Mouse (Mus musculus): ENCODE data around the gene Mgam.
"Not testable (repeated sequence)": the region's sequence is repeated elsewhere in the genome, so short reads cannot be mapped to it uniquely, and the experiment has no call there.

Gene Mgam

DNA sequence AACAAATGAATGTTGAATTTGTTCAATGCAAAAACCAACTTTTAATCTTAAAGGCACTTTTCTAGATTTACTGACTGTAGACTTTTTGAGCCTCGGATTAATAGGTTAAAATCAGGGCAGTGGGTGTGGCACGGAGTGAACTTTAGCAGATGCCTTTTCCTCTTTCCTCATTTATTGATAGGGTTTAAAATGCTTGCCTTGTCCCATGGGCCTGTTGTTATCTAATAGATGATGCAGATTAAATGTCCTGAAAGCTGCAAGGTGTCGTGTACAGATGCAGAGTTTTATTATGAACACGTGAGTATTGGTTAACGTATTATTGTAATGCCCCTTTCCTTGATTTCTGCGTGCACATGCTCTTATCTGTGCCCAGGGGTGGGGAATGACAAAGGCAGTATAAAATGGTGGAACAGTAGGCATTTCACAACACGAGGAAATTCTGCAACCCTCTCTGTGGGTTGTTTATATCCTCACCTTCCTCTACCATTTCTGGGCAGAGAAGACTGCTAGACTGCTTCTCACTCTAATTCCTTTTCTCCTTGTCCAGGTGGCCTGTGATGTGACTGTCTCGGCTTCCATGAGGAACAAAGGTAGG lies at the start of gene Mgam:
Gene Mgam (plus strand): TSS at position 426 of the 595 bp plus-strand sequence.
- no peak for DNase-seq

DNA sequence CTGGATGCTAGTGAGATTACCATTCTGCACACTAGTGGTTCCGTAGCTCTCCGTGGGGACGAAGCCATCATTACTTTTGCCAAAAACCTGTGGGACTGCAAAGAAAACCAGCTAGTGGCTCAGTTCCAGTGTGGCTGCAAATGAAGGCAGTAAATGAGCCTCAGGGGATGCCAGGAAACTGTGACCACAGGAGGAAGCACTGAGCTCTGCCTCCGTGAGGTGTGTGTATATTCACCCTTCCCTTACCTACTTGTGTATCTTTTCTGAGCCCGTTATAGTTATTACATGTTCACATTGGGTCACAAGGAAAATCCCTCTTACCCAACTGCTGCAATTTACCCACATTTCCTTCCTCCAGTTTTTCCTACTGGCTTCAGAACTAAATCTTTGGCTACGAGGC lies 44.3 kb upstream of the Mgam start:
- no peak for DNase-seq

DNA sequence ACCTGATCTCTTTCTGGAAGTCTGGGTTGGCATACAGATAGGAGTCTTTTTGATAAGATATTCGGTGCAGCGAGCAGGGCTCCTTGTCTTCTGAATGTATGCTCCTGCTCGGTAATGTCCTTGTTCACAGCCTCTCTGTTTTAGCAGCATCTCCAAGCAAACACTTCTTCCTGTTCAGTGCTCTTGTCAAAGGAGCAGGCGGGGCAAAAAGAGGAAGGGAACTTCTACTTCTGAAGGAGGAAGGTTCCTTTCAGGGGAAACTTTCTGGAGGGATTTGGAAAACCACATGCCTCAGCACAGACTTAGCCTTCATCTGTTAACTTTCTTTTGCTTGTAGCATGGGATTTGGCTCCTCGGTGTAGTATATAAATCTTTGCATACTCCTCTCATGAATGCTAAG lies 43.0 kb upstream of the Mgam start, which contains the start of gene Clec5a:
Gene Clec5a (minus strand): TSS at position 177 of the 400 bp plus-strand sequence.
- no peak for DNase-seq

DNA sequence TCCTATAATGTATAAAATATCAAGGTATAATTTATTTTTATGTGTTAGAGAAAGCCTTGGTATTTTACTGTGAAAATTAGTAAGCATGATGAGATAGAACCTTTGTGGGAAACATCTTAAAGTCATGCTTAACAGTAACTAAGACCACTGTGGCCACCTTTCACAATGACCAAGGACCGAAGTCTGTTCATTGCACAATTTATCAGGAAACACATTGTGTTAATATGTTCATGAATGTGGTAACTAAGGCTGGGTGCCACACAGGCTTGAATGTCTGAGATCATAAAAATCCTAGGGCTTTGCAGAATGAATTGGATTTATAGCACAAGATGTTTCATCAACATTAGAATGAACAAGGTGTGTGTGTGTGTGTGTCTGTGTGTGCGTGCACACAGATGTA lies 40.3 kb upstream of the Mgam start:
- no peak for DNase-seq

DNA sequence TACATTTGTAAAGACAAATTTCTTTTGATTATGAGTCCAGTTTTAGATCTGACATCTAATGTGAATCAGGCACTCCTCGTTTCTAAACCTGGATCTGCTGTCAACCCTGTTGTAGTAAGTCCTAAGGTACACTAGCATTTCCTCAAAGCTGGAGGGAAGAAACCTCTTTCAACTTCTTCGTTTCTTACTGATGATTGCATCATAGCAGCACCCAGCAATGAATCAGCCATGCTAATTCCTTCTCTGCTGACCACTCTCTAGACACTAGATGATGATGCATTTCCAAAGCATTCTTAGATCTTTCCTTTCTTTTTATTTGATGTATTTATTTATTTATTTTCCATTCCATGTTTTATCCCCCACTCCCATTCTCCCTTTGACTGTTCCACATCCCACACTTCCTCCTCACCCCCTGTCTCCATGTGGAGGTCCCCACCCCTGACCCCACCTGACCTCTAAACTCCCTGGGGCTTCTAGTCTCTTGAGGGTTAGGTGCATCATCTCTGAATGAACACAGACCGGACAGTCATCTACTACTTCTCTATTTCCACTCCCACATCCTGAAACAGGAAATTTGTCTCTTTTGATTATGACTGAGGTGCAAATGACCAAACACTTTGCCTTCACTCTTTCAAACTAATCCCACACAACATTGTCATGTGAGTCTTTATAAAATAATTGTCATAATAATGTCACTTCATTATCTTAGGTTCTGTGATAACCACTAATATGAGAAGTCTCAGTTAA lies 33.7 kb upstream of the Mgam start:
- no peak for DNase-seq

DNA sequence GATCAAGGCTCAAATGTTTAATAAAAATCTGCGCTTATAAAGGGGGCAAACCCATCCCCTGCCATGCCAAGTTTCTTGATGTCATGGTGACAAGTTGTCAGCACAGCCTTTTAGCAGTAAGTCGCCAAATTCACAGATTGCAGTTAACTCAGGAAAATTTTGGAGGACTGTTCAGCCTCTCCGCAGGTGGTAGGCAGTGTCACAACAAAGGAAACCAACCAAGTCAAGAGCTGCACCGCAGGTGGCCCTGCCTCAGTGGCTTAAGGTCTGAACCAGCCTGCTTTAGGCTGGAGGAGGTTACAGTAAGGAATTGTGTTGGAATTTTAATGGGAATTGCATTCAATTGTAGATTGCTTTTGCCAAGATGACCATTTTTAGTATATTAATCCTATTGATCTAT lies 30.1 kb upstream of the Mgam start:
- not testable (repeated sequence) for DNase-seq

DNA sequence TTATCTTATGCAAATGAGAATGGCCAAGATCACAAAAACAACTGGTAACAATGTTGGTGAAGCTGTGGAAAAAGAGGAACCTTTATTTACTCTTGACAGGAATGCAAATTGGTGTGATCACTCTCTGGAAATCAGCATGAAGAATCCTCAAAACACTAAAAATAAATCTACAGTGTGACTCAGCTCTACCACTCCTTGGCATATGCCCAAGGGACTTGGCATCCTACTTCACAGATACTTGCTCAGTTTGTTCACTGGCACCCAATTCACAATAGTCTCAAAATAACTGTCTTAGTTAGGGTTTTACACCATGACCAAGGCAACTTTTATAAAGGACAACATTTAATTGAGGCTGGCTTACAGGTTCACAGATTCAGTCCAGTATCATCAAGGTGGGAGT lies 21.2 kb upstream of the Mgam start:
- DNase-seq, result no peak

DNA sequence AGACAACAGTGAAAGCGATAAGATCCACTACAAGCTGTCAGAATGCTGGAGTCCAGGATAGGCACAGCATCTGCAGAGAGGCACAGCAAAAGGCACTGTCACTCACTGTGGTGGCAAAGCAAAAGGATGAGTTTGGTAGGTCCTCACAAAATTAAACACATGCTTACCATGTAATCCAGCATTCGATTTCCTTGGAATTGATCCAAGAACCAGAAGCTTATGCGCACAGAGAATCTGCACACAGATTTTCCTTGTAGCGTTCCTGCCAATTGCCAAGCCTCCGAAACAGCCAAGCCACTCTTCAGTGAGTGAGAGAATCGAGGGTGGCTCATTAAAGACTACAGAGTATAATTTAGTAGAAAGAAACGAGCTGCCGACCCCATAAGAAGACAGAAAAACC lies 18.4 kb upstream of the Mgam start:
- DNase-seq, result no peak

DNA sequence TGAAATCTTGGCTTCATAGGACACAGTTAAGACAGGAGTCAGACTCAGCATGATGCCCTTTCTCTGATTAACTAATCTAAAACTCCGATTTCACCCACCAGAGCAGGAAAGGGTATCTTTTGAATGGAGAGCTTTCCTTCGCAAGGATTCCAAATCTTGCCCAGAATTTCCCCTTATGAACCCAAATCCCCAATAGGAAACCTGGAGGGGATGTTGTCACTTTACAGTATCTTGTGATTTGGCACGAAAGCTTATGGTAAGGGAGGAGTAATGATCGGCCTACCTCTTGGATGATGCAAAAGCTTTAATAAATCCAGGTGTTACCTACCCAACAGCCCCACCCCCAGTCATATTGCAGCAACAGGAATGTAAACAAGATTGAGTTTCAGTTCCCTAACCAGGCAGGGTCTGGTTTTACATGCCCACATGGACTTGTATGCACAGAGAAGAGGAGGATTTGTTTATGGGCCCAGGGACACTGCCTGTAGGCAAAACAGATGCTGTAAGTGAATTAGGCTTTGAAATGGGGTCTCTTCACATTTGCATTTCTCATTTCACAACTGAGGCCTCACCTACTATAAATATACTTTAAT lies 15.3 kb upstream of the Mgam start, which contains the start of gene Tas2r138:
Gene Tas2r138 (minus strand): TSS at position 51 of the 593 bp plus-strand sequence.
- no peak for DNase-seq

DNA sequence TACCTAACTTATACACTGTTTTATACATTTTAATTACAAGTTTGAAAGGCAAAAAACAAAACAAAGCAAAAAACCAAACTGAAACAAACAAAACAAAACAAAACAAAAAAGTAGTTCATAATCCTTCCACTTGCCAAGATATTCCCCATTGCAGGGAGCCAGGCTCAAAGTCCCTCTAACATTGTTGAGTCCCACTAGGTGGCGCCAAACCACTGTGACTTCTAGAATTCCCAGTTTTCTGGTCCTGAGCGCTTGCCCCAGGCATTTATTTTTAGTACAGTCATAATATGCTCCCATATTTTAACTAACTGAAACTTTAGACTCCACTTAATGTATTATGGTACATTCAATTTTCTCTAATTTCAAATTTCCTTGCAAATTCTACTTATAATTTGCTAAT lies 10.7 kb upstream of the Mgam start:
- peak; percentile 70 for DNase-seq

DNA sequence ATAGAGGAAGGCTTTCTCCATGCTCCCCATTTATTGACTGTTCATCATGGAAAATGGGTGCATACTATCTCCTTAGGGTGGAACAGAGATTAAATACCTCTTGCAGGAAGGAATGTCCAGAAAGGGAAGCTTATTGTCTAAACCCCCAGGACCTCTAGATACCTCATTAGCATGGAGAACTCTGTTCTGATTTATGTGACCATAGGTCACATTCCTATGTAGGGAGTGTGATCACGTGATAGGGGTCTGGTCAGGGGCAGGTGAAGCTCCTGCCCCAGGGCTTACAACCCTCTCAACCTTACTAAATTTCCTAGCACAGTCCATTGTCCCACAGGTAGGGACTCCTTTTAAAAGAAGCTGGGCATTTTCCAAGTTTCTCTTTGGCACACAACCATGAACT lies 2.5 kb upstream of the Mgam start:
- peak; percentile 12 for DNase-seq

DNA sequence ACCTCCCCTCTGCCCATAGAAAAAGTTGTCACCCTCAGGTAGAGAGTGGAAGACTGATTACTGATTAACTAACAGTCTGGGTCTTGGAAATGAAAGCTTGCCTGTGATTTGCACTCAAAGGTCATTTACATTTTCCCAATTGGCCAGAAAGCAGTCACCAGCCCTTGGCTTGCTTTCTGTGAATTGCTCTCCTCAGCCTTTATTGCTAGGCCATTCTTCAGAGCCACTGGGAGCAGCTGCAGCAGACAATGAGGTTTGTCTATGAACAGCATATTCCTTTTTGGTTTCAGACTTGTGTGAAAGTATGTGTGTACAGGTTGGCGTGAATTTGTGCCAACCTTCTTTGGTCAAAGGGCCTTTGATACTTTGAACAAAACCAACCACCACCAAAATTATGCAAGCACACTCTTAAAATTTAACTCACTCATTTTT lies 6.0 kb downstream of the Mgam start:
- DNase-seq, result peak; percentile 56

DNA sequence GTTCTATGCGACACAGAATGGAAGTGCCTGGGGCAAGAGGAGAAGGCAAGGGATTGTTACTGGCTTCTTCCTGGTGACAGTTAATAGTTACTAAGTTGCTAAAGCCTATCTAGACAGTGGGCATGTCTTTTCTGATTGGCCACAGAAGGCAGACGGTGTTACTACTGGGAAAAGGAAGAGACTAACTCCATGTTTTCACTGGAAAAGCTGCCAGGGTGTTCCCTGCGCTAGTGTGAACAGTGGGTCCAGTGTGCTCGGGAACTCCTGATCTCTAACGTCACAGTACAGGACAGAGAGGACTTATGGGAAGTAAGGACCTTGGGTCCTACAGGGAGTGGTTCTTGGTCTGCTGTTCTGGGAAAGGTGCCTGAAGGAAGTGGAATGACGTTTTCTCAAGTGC lies 6.9 kb downstream of the Mgam start:
- peak; percentile 14 for DNase-seq

DNA sequence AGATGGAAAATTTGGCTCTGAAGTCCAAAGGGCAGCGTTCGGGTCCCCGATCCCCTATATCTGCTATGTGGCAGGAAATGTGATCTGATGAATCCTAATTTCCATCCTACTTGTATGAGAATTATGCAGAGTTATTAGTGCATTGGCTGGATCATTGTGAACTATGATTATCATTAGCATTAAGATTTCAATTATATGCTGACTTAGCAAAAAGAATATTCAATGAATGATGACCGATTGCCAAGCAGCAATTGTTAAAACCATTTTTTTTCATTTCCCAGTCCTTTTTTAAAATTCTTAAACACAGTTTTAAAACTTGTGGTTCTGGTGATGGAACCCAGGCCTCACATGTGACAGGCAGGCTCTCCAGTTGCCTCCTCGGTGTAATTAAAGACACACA lies 9.1 kb downstream of the Mgam start:
- DNase-seq, result no peak

DNA sequence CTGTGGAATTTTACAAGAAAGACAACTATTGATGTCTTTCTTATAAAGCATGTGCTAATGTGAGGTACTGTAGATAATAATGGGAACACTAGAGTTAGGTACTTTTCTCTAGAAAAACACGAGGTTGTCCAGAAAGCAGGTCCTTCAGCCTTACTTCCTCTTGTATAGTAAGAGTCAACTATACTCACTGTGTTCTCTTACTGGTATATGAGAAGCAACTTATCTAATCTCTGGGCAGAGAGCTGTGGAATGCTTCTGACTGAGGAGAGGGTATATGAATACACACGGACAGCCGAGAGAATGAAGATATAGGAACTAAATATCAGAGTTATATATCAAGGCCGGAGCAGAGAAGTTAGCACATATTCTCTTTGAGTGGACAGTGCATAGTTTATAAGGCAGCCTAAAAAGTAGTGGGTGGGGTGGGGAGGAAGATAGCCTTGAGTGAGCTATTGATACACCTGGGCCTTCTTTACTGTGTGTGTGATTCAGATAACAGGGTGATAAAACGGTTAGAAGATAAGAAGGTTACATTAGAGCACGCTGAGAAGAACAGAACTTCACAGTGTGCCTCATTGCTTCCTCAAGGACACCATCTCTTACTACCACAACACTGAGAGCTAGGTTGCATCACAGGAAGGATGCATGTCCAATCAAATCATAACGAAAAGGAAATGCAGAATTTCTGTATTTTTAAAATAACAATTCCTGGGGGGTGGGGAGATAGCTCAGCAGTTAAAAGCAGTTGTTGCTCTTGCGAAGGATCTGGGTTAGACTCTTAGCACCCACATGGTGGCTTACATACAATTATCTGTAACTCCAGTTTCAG lies 12.3 kb downstream of the Mgam start:
- no peak for DNase-seq

DNA sequence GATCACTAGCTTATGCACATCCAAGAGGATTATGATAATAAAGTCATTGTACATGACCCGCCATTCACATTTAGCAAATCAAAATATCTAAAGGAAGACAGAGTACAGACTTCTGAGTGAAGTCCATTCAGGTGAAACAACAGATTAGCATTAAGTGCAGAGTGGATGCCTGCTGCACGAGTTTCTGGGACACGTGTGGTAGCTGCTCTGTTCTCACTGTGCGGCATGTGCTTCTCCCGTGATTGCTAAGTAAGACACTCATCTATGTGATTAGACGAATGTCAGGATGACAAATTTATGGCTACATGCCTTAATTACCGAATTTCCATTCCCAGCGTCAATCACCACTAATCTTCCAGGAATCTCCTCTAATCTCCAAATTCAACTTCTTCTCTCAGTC lies 17.1 kb downstream of the Mgam start:
- no peak for DNase-seq

DNA sequence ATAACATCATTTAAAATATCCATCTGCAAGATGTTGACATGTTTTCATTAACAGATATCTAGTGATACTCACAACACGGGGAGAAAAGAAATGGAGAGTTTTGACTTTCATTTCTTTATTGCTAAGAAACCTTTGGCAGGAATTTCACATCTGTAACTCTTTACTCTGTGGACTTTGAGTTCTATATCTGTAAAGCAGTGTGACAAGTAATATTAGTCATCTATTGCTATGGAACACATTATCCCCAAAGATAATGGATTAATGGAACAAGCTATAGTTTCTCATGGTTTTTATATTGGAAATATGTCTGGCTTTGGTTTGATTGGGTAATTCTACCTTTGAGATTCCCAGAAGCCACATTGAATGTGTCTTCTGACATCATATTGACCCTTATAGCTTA lies 22.3 kb downstream of the Mgam start:
- no peak for DNase-seq

DNA sequence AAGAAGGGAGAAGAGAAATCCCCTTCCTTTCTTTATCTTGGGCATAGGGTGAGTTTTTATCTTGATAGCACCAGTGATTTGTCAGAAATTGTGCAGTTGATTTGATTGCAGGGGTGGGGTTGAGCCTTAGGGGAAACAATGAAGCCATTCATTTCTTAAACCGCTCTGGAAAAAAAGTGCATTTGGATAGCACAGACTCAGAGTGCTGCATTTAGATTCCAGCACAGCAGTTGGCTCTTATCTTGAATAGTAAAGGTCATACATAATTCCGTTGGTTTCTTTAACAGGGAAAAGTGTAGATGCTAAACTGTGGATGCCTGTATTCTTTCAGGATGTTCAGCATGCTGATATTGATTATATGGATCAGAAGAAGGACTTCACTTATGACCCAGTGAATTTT lies 32.3 kb downstream of the Mgam start:
- DNase-seq, result no peak

DNA sequence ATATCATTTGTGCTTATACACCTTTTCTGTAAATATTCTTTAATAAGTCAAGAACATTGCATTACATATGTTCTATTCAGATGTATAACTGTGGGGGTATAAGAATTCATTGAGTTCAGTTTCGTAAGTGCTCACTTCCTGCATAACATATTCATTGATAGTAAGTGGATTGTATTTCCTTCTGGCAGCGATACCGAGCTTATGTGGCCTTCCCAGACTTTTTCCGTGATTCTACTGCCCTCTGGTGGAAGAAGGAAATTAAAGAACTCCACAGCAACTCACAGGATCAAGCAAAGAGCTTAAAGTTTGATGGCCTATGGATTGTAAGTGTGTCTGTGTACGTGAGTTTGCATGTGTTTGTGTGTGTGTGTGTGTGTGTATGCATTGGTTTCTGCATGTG lies 60.5 kb downstream of the Mgam start:
- peak; percentile 60 for DNase-seq

DNA sequence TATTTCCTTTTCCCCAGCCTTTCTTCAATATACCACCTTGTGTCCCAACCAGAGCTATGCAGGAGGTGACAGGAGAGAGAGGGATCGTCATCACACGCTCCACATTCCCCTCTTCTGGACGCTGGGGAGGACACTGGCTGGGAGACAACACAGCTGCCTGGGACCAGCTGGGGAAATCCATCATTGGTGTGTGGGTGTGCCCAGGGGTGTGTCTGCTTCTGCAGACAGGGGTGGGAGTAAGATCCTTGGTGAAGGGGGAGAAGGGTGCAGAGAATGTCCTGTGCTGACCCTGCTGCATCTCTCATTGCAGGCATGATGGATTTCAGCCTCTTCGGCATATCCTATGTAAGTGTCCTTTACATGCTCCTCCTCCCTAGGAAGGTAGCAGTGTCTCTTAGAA lies 63.4 kb downstream of the Mgam start:
- DNase-seq, result not testable (repeated sequence)

DNA sequence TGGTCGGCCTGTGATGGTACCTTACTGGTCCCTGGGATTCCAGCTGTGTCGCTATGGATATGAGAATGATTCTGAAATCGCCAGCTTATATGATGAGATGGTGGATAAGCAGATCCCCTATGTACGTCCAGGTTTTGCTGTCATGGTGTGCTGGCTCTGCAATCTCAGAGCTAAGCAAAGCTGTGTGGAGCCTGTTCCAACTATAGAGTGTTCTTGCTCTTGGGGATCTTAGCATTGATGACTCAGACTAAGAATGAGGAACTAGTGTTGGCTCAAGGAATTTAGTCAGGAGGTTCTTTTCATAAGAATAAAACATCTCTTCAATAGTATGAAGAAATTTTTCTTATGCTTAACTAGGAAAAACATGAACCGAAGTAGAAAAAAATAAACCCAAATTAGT lies 84.9 kb downstream of the Mgam start:
- DNase-seq, result not testable (repeated sequence)

DNA sequence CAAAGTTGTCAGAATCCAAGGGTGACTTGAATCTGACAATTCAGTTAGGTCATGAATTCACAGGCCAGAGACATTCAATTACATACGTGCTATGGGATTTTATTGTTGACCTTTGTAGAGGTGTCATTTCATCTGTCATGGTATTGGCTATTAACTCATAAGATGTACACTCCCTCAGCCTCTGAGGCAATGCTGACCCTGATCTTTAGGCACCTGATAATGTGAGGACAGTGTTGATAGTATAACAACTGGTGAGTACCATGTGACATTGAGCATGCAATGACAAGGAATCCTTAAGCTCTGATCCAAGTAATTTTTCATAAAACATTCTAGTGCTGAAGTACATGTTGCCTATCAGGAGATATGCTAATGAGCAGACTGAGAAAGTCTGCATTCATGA lies 87.1 kb downstream of the Mgam start:
- DNase-seq, result no peak

DNA sequence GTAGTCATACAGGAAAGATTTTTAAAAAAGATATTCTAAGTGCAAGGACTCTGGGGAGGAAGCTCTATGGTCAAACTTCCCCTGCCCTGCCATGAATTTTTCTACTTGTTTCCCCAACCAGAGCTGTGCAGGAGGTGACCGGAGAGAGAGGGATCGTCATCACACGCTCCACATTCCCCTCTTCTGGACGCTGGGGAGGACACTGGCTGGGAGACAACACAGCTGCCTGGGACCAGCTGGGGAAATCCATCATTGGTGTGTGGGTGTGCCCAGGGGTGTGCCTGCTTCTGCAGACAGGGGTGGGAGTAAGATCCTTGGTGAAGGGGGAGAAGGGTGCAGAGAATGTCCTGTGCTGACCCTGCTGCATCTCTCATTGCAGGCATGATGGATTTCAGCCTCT lies 99.9 kb downstream of the Mgam start:
- not testable (repeated sequence) for DNase-seq
